Mouse (Mus musculus) testis, adult 2 months (tissue): ENCODE measurements around the gene Trpm5.

Source experiments
- CTCF ChIP-seq: fragments of 200-500 bp; IDR thresholded peaks from 2 replicates; pipeline ENCODE4 v1.5.1; 2012; ENCODE audit warnings: low read depth, mild to moderate bottlenecking, inconsistent platforms, low read length, moderate library complexity; ENCODE audit not compliant: control insufficient read depth, insufficient read depth, insufficient replicate concordance
- POLR2A ChIP-seq: fragments of 200-500 bp; IDR thresholded peaks from 2 replicates; pipeline ENCODE4 v1.6.1; 2012; ENCODE audit warnings: low read depth, mild to moderate bottlenecking, inconsistent platforms, low read length, moderate library complexity; ENCODE audit not compliant: control insufficient read depth

DNA sequence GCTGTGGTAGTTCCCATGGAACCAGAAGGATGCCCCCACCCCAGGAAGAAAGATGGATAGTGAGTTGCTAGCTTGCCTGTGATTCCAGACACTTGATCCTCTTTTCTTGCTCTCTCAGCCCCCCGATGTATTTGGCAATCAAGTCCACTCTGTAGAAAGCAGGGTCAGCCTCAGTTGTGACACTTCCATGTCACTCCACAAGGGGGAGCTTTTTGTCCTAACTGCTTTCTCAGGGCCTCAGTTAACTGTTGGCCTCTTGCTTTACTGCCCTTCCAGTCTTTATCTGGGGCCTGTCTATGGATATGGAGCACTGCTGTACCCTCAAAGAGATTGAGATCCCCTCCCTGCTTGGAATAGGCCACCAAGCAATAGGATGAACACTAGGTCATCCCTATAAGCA lies 21.4 kb downstream of the Trpm5 start:
- TF ChIP-seq CTCF (0 out of 2 replicates have a peak, but pooled peaks have one; percentile 10), POLR2A (no peak)
